Mouse (Mus musculus) midbrain, embryonic 11.5 days (tissue): Measurements from ENCODE around the gene Cnppd1. TPM values are rescaled to one million over a fixed set of nuclear protein-coding genes. Genes with fewer than 3 reads are reported as not detected.

Experiments
- ATAC-seq: fragments of 200-750 bp; cut with Nextera tagmentation; 2 replicates; pipeline ENCODE4 v1.8.0; 2017; ENCODE audit warnings: moderate TSS enrichment, moderate library complexity; ENCODE audit not compliant: low FRiP score
- DNase-seq: peaks from one replicate; pipeline ENCODE4 v3.0.0; 2015; ENCODE audit warnings: low spot score; ENCODE audit errors: missing footprints
- H3K27ac ChIP-seq: fragments of 300-500 bp; sonication (generic); 2 replicates; pipeline ENCODE4 v1.5.1; 2014; ENCODE audit warnings: low read depth, low read length
- H3K27me3 ChIP-seq: fragments of 300-500 bp; sonication (generic); 2 replicates; pipeline ENCODE4 v1.6.1; 2014; ENCODE audit warnings: mild to moderate bottlenecking, low read length, moderate library complexity, mixed read lengths; ENCODE audit not compliant: control insufficient read depth, insufficient read depth
- H3K36me3 ChIP-seq: fragments of 300-500 bp; sonication (generic); 2 replicates; pipeline ENCODE4 v1.6.1; 2014; ENCODE audit warnings: mild to moderate bottlenecking, low read length, moderate library complexity, mixed read lengths; ENCODE audit not compliant: control insufficient read depth, insufficient read depth
- H3K4me1 ChIP-seq: fragments of 300-500 bp; sonication (generic); 2 replicates; pipeline ENCODE4 v1.6.1; 2014; ENCODE audit warnings: low read length; ENCODE audit not compliant: control insufficient read depth, insufficient read depth
- H3K4me2 ChIP-seq: fragments of 300-500 bp; sonication (generic); 2 replicates; pipeline ENCODE4 v1.6.1; 2014; ENCODE audit warnings: mild to moderate bottlenecking, moderate library complexity
- H3K4me3 ChIP-seq: fragments of 300-500 bp; sonication (generic); 2 replicates; pipeline ENCODE4 v1.5.1; 2014; ENCODE audit warnings: low read depth, low read length
- H3K9ac ChIP-seq: fragments of 300-500 bp; sonication (generic); 2 replicates; pipeline ENCODE4 v1.6.1; 2014; ENCODE audit warnings: low read length
- H3K9me3 ChIP-seq: fragments of 300-500 bp; sonication (generic); 2 replicates; pipeline ENCODE4 v1.6.1; 2016; ENCODE audit warnings: low read length; ENCODE audit not compliant: control insufficient read depth
- WGBS: fragments of 180-500 bp; shearing (Covaris S2); extraction: QIAGEN DNeasy Blood & Tissue Kit; methylation state at CpG from one replicate; pipeline ENCODE4 v1.1.7; 2014; 5-methylcytosine and 5-hydroxymethylcytosine counted together
- polyA plus RNA-seq: library from polyadenylated mRNA; unstranded; fragments of >200 nt; fragmentation: Nextera tagmentation; extraction: Ambion mirVana; gene quantifications from 2 replicates; pipeline ENCODE4 v1.2.1, GENCODE M21; 2014

The Cnppd1 gene
- polyA plus RNA-seq, 1 experiment from 2014 or later: 49.8 TPM

GRCm38 (mm10) chr1:75136293-75136692 lies 6.2 kb downstream of the Cnppd1 start:
- no peak overlapping the region for H3K9ac ChIP-seq
- DNase-seq (no peak), ATAC-seq (no peak)
- H3K4me1 ChIP-seq: peaks cover 7% of the 10 kb centered on the region
- H3K27ac ChIP-seq: no peak overlapping the region
- peaks cover 4% of the 10 kb centered on the region for H3K36me3 ChIP-seq
- WGBS: 81% methylated on average over 6 of the region's 6 CpGs
- no peak overlapping the region for H3K4me3 ChIP-seq
- H3K4me2 ChIP-seq: no peak overlapping the region
- H3K27me3 ChIP-seq: no peaks in the 10 kb centered on the region
- no peaks in the 10 kb centered on the region for H3K9me3 ChIP-seq

DNA sequence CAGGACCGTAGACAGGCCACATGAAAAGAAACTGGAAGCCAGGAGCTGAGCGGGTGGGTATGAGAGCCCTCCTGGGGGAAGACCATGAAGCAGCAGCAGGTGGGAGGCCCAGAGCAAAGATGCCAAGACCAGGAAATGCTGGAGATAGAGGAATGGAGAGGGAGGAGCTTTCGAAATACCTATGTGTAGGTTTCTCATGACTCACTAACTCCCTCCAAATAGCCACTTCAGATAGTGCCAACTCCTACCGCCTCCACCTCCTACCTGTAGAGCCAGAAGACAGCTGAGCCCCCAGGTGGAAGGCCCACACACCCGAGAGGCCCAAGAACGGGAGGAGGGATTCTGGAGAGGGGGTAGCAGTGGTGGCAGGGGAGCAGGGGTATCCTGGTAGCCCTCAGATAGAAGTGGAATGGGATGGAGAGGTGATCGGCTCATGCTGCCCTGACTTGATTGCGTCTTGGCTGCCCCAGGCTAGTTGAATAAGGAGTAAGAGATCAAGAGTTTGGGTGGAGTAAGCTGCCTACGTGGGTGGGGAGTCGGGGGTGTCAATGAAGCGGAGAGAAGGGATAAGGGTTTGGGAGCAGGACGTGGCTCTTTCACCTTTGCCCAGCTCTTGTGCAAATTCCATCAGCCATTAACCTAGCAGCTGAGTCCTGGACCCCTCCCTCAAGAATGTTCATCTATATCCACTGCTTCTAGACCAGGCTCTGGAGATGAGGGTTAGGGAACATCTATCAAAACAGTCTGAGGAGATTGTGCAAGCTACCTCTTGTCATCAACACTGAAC lies 8.9 kb downstream of the Cnppd1 start, which contains the start of gene Slc23a3:
TSS of gene Slc23a3 (minus strand) at position 470 of the 787 bp plus-strand sequence.
- peaks cover 4% of the 10 kb centered on the region for H3K36me3 ChIP-seq
- no peaks in the 10 kb centered on the region for H3K27me3 ChIP-seq
- H3K4me3 ChIP-seq: no peak within 1 kb of the TSS
- 71% methylated on average over 12 of the region's 12 CpGs for WGBS
- no peak within 1 kb of the TSS for H3K4me2 ChIP-seq
- no peaks in the 10 kb centered on the region for H3K4me1 ChIP-seq
- ATAC-seq (no peak), DNase-seq (no peak)
- no peak within 1 kb of the TSS for H3K9ac ChIP-seq
- no peak within 1 kb of the TSS for H3K27ac ChIP-seq
- H3K9me3 ChIP-seq: no peaks in the 10 kb centered on the region

GRCm38 (mm10) chr1:75128641-75129040 lies 13.9 kb downstream of the Cnppd1 start:
- 84% methylated on average over 3 of the region's 3 CpGs for WGBS
- Histone ChIP-seq H3K4me1 (peaks cover 7% of the 10 kb centered on the region), H3K4me2 (no peak overlapping the region), H3K4me3 (no peak overlapping the region), H3K9ac (no peak overlapping the region), H3K27ac (no peak overlapping the region), H3K36me3 (no peaks in the 10 kb centered on the region), H3K9me3 (no peaks in the 10 kb centered on the region), H3K27me3 (no peaks in the 10 kb centered on the region)
- no peak for DNase-seq
- ATAC-seq: no peak

- Histone ChIP-seq H3K4me1 (peaks cover 7% of the 10 kb centered on the region), H3K27ac (no peak overlapping the region), H3K9ac (peak overlapping the region; percentile 74), H3K27me3 (no peaks in the 10 kb centered on the region), H3K4me3 (peak overlapping the region; percentile 49), H3K4me2 (peak overlapping the region; percentile 51), H3K9me3 (no peaks in the 10 kb centered on the region), H3K36me3 (no peaks in the 10 kb centered on the region)
- DNase-seq (no peak), ATAC-seq (no peak)
- 38% methylated on average over 5 of the region's 5 CpGs for WGBS
Measured at GRCm38 (mm10) chr1:75125418-75125817, 17.1 kb downstream of the Cnppd1 start.

DNA sequence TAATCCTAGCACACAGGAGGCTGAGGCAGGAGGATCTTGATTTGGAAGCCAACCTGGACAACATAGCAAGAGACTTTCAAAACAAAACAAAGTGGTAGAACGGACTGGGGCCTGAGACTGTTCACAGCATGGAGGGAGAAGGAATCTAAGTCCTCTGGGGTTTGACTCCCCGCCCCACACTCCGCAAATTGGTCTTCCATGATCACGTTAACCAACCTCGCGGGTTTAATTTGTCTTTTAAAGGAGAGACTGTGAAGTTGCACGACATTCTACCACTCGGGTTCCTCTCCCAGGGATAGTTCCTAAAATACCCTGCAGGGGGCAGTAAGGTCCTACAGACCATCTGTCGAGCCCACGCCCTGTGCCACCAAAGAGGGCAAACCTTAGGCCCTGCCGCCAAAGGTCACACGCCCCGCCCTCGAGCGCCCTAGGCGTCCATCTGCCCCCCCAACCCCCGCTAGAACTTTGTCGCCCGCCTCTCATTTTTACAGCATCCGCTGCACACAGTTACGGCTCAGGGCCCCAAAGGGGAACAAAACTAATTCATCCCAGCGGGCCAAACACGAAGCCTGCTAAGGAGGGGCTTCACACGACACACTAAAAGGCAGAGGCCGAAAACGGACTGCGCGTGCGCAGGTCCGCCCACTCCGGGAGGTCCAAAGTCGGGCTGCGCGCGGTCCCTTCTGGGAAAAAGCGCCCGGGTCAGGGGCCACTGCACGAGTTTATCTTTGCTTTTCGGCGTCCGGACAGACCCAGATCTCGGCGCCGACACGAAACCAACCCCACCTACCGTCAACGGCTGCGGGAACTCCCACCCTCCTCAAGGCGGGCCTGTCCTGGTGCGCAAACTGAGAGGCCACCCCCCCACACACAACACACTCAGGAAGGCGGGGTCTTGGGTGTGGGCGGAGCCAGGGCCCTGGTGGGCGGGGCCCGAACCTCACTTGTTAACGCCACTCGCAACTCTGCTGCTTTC lies 17.9 kb downstream of the Cnppd1 start, which contains the start of gene Nhej1:
TSS of gene Nhej1 (minus strand) at position 855 of the 976 bp plus-strand sequence.
- peak within 1 kb of the TSS; percentile 51 for H3K4me2 ChIP-seq
- DNase-seq (peak; percentile 100), ATAC-seq (peak; percentile 96)
- peak within 1 kb of the TSS; percentile 74 for H3K9ac ChIP-seq
- H3K27ac ChIP-seq: peak within 1 kb of the TSS; percentile 94
- WGBS: 2% methylated on average over 56 of the region's 56 CpGs
- H3K4me1 ChIP-seq: peaks cover 7% of the 10 kb centered on the region
- no peaks in the 10 kb centered on the region for H3K27me3 ChIP-seq
- no peaks in the 10 kb centered on the region for H3K36me3 ChIP-seq
- H3K4me3 ChIP-seq: peak within 1 kb of the TSS; percentile 49
- no peaks in the 10 kb centered on the region for H3K9me3 ChIP-seq

DNA sequence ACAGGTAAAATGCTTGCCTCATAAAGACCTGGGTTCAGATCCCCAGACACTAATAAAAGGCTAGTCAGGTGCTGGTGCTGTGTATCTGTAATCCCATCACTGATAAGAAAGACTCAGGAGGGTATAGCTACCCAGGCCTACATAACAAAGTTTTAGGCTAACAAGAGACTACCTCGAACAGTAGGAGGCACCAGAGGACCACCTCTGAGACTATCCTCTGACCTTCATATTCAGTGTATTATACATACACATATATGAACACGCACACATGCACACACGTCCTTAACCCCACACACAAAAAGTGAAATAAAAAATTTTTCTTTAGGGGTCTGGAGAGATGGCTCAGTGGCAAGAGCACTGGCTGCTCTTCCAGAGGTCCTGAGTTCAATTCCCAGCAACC lies 20.3 kb downstream of the Cnppd1 start:
- ATAC-seq (no peak), DNase-seq (no peak)
- Histone ChIP-seq H3K27me3 (no peaks in the 10 kb centered on the region), H3K4me3 (no peak overlapping the region), H3K4me2 (no peak overlapping the region), H3K36me3 (no peaks in the 10 kb centered on the region), H3K4me1 (peaks cover 7% of the 10 kb centered on the region), H3K9ac (no peak overlapping the region), H3K27ac (no peak overlapping the region), H3K9me3 (no peaks in the 10 kb centered on the region)
- WGBS: 90% methylated on average over 3 of the region's 3 CpGs

Other genes with a start within 250 kb of the Cnppd1 start
- 0.19 TPM in 1 of 2 replicates, not detected in the other for gene Cryba2, start 249.6 kb downstream of the Cnppd1 start, polyA plus RNA-seq
- 0.03 and 0.04 TPM in 2 replicates for gene Cfap65, start 207.1 kb downstream of the Cnppd1 start, polyA plus RNA-seq
- gene Ihh, start 191.0 kb downstream of the Cnppd1 start, polyA plus RNA-seq: 0.22 TPM in 1 of 2 replicates, not detected in the other
- gene Nhej1, start 17.5 kb downstream of the Cnppd1 start, polyA plus RNA-seq: 12.9 and 13.0 TPM in 2 replicates
- not detected in 2 replicates for gene Slc23a3, start 8.8 kb downstream of the Cnppd1 start, polyA plus RNA-seq
- gene Retreg2, start 67 bp upstream of the Cnppd1 start, polyA plus RNA-seq: 55.1 and 58.3 TPM in 2 replicates
- 30.1 and 33.6 TPM in 2 replicates for gene Zfand2b, start 25.9 kb upstream of the Cnppd1 start, polyA plus RNA-seq
- gene Abcb6, start 37.7 kb upstream of the Cnppd1 start, polyA plus RNA-seq: 25.3 and 29.2 TPM in 2 replicates
- 14.3 and 14.4 TPM in 2 replicates for gene Ankzf1, start 49.4 kb upstream of the Cnppd1 start, polyA plus RNA-seq
- 17.3 and 18.8 TPM in 2 replicates for gene Atg9a, start 49.5 kb upstream of the Cnppd1 start, polyA plus RNA-seq
- gene Glb1l, start 68.1 kb upstream of the Cnppd1 start, polyA plus RNA-seq: 18.3 and 19.4 TPM in 2 replicates
- 110 and 116 TPM in 2 replicates for gene Stk16, start 68.1 kb upstream of the Cnppd1 start, polyA plus RNA-seq
- gene Tuba4a, start 77.2 kb upstream of the Cnppd1 start, polyA plus RNA-seq: 7.9 and 9.6 TPM in 2 replicates
- not detected in 2 replicates for gene A630095N17Rik, start 89.4 kb upstream of the Cnppd1 start, polyA plus RNA-seq
- 15.9 and 18.1 TPM in 2 replicates for gene Dnajb2, start 93.7 kb upstream of the Cnppd1 start, polyA plus RNA-seq
- gene Ptprn, start 121.8 kb upstream of the Cnppd1 start, polyA plus RNA-seq: 4.2 and 4.4 TPM in 2 replicates
- 28.5 and 34.8 TPM in 2 replicates for gene Resp18, start 135.7 kb upstream of the Cnppd1 start, polyA plus RNA-seq
- gene Dnpep, start 175.3 kb upstream of the Cnppd1 start, polyA plus RNA-seq: 149 TPM in 2 replicates
- 0.52 and 0.68 TPM in 2 replicates for gene Des, start 217.6 kb upstream of the Cnppd1 start, polyA plus RNA-seq
- 13.4 and 15.2 TPM in 2 replicates for gene Speg, start 232.6 kb upstream of the Cnppd1 start, polyA plus RNA-seq